Mouse (Mus musculus) bone marrow, adult 2 months (tissue): Measurements from ENCODE around the gene Rragd.

Source experiments
- CTCF ChIP-seq: fragments of 200-500 bp; IDR thresholded peaks from 2 replicates; pipeline ENCODE4 v1.5.1; 2011; ENCODE audit warnings: low read length, control low read depth; ENCODE audit not compliant: control insufficient read depth, insufficient read depth
- POLR2A ChIP-seq: fragments of 200-500 bp; IDR thresholded peaks from 2 replicates; pipeline ENCODE4 v1.6.1; 2011; ENCODE audit warnings: low read depth, mild to moderate bottlenecking, control low read depth, low read length, borderline replicate concordance; ENCODE audit not compliant: control insufficient read depth

DNA sequence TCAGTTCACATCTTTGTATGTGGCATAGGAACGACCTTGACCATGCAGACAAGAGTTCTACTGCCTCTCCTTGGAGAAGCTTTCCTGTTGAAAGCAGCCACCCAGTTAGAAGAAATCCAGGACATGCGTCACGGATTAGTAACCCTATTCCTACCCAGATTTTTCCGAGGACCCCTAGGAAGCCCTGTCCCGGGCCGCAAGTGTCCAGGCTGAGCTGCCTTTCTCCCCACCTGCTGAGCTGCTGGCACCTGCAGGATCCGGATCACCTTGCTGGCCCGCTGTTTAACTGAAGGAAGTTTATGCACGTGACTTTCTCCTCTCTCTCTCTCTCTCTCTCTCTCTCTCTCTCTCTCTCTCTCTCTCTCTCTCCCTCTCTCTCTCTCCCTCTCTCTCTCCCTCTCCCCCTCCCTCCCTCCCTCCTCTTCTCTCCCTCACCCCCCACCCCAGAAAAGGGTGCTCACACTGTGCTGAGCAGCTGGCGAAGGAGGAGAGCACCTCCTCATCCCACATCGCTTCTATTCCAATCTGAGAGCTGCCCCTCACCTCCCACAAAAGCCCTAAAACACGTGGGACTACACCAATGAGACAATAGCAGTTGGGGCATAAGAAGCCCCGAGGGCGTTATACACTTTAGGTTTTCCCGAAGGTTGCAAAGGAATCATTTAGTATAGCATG is 659 bp upstream of the Rragd start:
- TF ChIP-seq CTCF (no peak), POLR2A (no peak)
